Mouse (Mus musculus): Measurements from ENCODE around the gene Pstk.
"Not testable (repeated sequence)": the region's sequence is repeated elsewhere in the genome, so short reads cannot be mapped to it uniquely, and the experiment has no call there.

Pstk gene

GRCm38 (mm10) chr7:131370648-131371469 is at the start of gene Pstk:
TSS of gene Pstk (plus strand) at chr7:131371141.
- DNase-seq (ENCODE audit: low spot score in 2 of 2) = peak; percentile 91 to 92

- DNase-seq (ENCODE audit: low spot score in 2 of 2) = no peak
Measured at GRCm38 (mm10) chr7:131322192-131322591, 48.7 kb upstream of the Pstk start, which contains the start of gene Cuzd1. TSS of gene Cuzd1 (minus strand) at chr7:131322292.

GRCm38 (mm10) chr7:131327054-131327453 is 43.9 kb upstream of the Pstk start:
- DNase-seq (ENCODE audit: low spot score in 2 of 2) = no peak

GRCm38 (mm10) chr7:131329416-131329815 is 41.5 kb upstream of the Pstk start, which contains the start of gene Fam24b:
TSS of gene Fam24b (minus strand) at chr7:131329516.
- DNase-seq (ENCODE audit: low spot score in 2 of 2) = no peak

GRCm38 (mm10) chr7:131331688-131332087 is 39.3 kb upstream of the Pstk start:
- DNase-seq (ENCODE audit: low spot score in 2 of 2) = no peak

- DNase-seq (ENCODE audit: low spot score in 2 of 2) = no peak
Measured at GRCm38 (mm10) chr7:131333564-131333963, 37.4 kb upstream of the Pstk start, which contains the start of gene Fam24a. TSS of gene Fam24a (plus strand) at chr7:131333864.

GRCm38 (mm10) chr7:131337502-131338068 is 33.4 kb upstream of the Pstk start:
- DNase-seq (ENCODE audit: low spot score in 2 of 2) = no peak

GRCm38 (mm10) chr7:131345856-131346541 is 24.9 kb upstream of the Pstk start:
- no peak for DNase-seq (ENCODE audit: low spot score in 2 of 2)

- DNase-seq (ENCODE audit: low spot score in 2 of 2) = no peak
Measured at GRCm38 (mm10) chr7:131356105-131356504, 14.8 kb upstream of the Pstk start.

- no peak for DNase-seq (ENCODE audit: low spot score in 2 of 2)
Measured at GRCm38 (mm10) chr7:131362269-131362614, 8.7 kb upstream of the Pstk start.

GRCm38 (mm10) chr7:131362615-131363300 is 8.2 kb upstream of the Pstk start, which contains the start of gene 2310057M21Rik:
TSS of gene 2310057M21Rik (minus strand) at chr7:131362759.
- DNase-seq (ENCODE audit: low spot score in 2 of 2) = peak; percentile 97 to 98

GRCm38 (mm10) chr7:131364131-131364530 is 6.8 kb upstream of the Pstk start:
- no peak for DNase-seq (ENCODE audit: low spot score in 2 of 2)

GRCm38 (mm10) chr7:131371470-131371860 is 524 bp downstream of the Pstk start:
- DNase-seq (ENCODE audit: low spot score in 2 of 2) = no peak

GRCm38 (mm10) chr7:131371880-131372651 is 1.1 kb downstream of the Pstk start:
- DNase-seq (ENCODE audit: low spot score in 2 of 2) = no peak

- DNase-seq (ENCODE audit: low spot score in 2 of 2) = not testable (repeated sequence)
Measured at GRCm38 (mm10) chr7:131391761-131392160, 20.8 kb downstream of the Pstk start.

- no peak for DNase-seq (ENCODE audit: low spot score in 2 of 2)
Measured at GRCm38 (mm10) chr7:131409321-131409987, 38.5 kb downstream of the Pstk start.

- DNase-seq (ENCODE audit: low spot score in 2 of 2) = no peak
Measured at GRCm38 (mm10) chr7:131409988-131410385, 39.0 kb downstream of the Pstk start.

- peak; percentile 99 for DNase-seq (ENCODE audit: low spot score in 2 of 2)
Measured at GRCm38 (mm10) chr7:131410416-131411058, 39.6 kb downstream of the Pstk start, which contains the start of the genes Ikzf5 and Acadsb. TSS of gene Ikzf5 (minus strand) at chr7:131410521. TSS of gene Acadsb (plus strand) at chr7:131410601.

GRCm38 (mm10) chr7:131411221-131411940 is 40.4 kb downstream of the Pstk start:
- DNase-seq (ENCODE audit: low spot score in 2 of 2) = peak in 1 of 2 experiments; percentile 42
